27 mouse cellular contexts compared by ENCODE assay signal in the genomic region with DNA sequence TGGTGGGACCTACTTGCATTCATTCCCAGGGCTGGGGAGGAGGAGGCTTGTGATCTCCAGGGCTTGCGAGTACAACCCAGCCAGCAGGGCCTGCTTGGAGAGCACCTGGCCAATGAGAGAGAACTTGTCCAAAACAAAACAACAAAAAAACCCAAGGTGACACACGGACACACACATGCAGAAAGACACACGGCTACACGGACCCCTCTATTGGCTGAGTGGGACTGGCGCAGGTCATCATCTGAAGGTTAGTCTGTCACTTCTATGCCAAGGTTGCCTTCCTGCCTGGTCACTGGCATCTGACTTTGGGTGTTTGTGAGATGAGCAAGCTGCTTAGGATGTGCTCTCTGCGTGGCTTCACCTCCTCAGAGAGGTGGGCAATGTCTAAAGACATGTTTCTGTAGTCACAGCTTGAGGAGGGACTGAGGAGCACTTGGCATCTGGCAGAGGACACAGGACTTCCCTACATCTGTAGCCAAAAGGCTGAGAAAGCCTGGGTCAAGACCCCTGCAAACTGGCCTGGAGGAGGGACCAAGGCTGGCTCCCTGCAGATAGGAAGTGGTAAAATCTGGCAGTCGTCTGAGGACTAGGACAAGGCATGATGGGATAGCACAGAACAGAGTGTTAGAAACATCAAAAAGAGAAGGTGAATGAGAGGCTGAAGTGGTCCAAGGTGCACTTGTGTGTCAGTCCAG. TPM values are rescaled to one million over a fixed set of nuclear protein-coding genes. Genes with fewer than 3 reads are reported as not detected.
DNase-seq lines count a peak whose midpoint lies in the region; ATAC-seq lines count a peak whose summit lies in the region.
"Had no signal": no experiment of that assay in that cellular context is flagged by ENCODE, and none has a peak within 500 bp of the region (broad histone marks: within the 10 kb centered on the region; RNA-seq: fewer than 3 reads in every experiment).

No protein-coding gene starts in this region.

- peak; percentile 73 for DNase-seq in thymus, postnatal 0 days (ENCODE audit: low spot score)
- DNase-seq in thymus, postnatal 36 days = peak; percentile 52 to 54
- no peak for DNase-seq in right cerebral cortex, adult 18-20 months
- no peak for DNase-seq in hindbrain, embryonic 10.5 days (ENCODE audit: low spot score)
- no peak for DNase-seq in MN1 (ENCODE audit: low spot score)
- DNase-seq: adrenal gland, adult 2 months; adrenal gland, postnatal 14 days; cerebellum, adult 18-20 months; cerebellum, adult 9-10 months; cerebellum, postnatal 14 days; gastrocnemius, postnatal 10 days; gastrocnemius, postnatal 36 days; heart, adult 2 months had no signal

- peak overlapping the region; percentile 23; the same call in 1 of the 2 replicates for H3K27ac ChIP-seq in heart, embryonic 16.5 days (ENCODE audit: low read length)
- no peak overlapping the region for H3K27ac ChIP-seq in heart, embryonic 12.5 days (ENCODE audit: poor library complexity, severe bottlenecking)
- no peak overlapping the region for H3K27ac ChIP-seq in hindbrain, embryonic 10.5 days
- H3K27ac ChIP-seq: forebrain, embryonic 10.5 days; forebrain, embryonic 13.5 days; heart, adult 2 months; heart, embryonic 15.5 days; hindbrain, embryonic 14.5 days; hindbrain, postnatal 0 days had no signal

- H3K9me3 ChIP-seq in heart, embryonic 16.5 days (replicated peaks; ENCODE audit: control insufficient read depth, low read length) = no peaks in the 10 kb centered on the region; the same call in 1 of the 2 replicates
- peaks cover 3% of the 10 kb centered on the region for H3K9me3 ChIP-seq in heart, embryonic 12.5 days (replicated peaks)
- no peaks in the 10 kb centered on the region for H3K9me3 ChIP-seq in hindbrain, embryonic 10.5 days
- H3K9me3 ChIP-seq: forebrain, embryonic 10.5 days; forebrain, embryonic 13.5 days; heart, embryonic 15.5 days had no signal

- no peak overlapping the region for H3K4me2 ChIP-seq in heart, embryonic 16.5 days (ENCODE audit: low read depth, low read length)
- H3K4me2 ChIP-seq in heart, embryonic 12.5 days = no peak overlapping the region
- H3K4me2 ChIP-seq: forebrain, embryonic 13.5 days; heart, embryonic 11.5 days; heart, embryonic 15.5 days; hindbrain, embryonic 14.5 days had no signal

- no peaks in the 10 kb centered on the region for H3K4me1 ChIP-seq in heart, embryonic 16.5 days (ENCODE audit: control insufficient read depth, insufficient read depth, low read length)
- no peaks in the 10 kb centered on the region; the same call in 1 of the 2 replicates for H3K4me1 ChIP-seq in heart, embryonic 12.5 days (replicated peaks)
- H3K4me1 ChIP-seq in hindbrain, embryonic 10.5 days (replicated peaks) = no peaks in the 10 kb centered on the region
- H3K4me1 ChIP-seq: forebrain, embryonic 10.5 days; forebrain, embryonic 13.5 days; heart, embryonic 15.5 days had no signal

- H3K9ac ChIP-seq in heart, embryonic 16.5 days (ENCODE audit: low read length) = no peak overlapping the region
- H3K9ac ChIP-seq in heart, embryonic 12.5 days = no peak overlapping the region
- H3K9ac ChIP-seq: forebrain, embryonic 13.5 days; heart, embryonic 15.5 days; hindbrain, embryonic 14.5 days had no signal

- H3K27me3 ChIP-seq in heart, embryonic 16.5 days (ENCODE audit: control insufficient read depth, insufficient read depth, low read length) = no peaks in the 10 kb centered on the region
- no peaks in the 10 kb centered on the region for H3K27me3 ChIP-seq in heart, embryonic 12.5 days (replicated peaks)
- H3K27me3 ChIP-seq in hindbrain, embryonic 10.5 days (ENCODE audit: insufficient read depth, poor library complexity, severe bottlenecking) = no peaks in the 10 kb centered on the region
- H3K27me3 ChIP-seq: forebrain, embryonic 13.5 days; heart, embryonic 15.5 days; Patski had no signal

- H3K4me3 ChIP-seq in heart, embryonic 16.5 days (ENCODE audit: low read length) = no peak overlapping the region
- no peak overlapping the region for H3K4me3 ChIP-seq in heart, embryonic 12.5 days
- no peak overlapping the region for H3K4me3 ChIP-seq in hindbrain, embryonic 10.5 days
- H3K4me3 ChIP-seq: forebrain, embryonic 10.5 days; forebrain, embryonic 13.5 days; heart, adult 2 months; heart, embryonic 15.5 days had no signal

- H3K36me3 ChIP-seq in heart, embryonic 16.5 days (ENCODE audit: control insufficient read depth, insufficient read depth) = no peaks in the 10 kb centered on the region
- H3K36me3 ChIP-seq in heart, embryonic 12.5 days = no peaks in the 10 kb centered on the region
- H3K36me3 ChIP-seq in hindbrain, embryonic 10.5 days = no peaks in the 10 kb centered on the region
- H3K36me3 ChIP-seq: forebrain, embryonic 10.5 days; heart, embryonic 15.5 days had no signal

- ATAC-seq in heart, embryonic 16.5 days (replicated peaks; ENCODE audit: extremely low read depth, insufficient read depth, low FRiP score) = no peak
- no peak for ATAC-seq in heart, embryonic 12.5 days (ENCODE audit: insufficient number of reproducible peaks, low FRiP score)
- peak; percentile 32 for ATAC-seq in activated CD4-positive, CD25-positive, alpha-beta regulatory T cell, adult 4 months
- ATAC-seq: forebrain, embryonic 13.5 days; forebrain, embryonic 16.5 days; hindbrain, postnatal 0 days; inflammation-experienced regulatory T-cells, adult 6 months had no signal

- WGBS in heart, embryonic 16.5 days = 80% methylated on average over 7 of the region's 7 CpGs
- 72% methylated on average over 7 of the region's 7 CpGs for WGBS in heart, embryonic 12.5 days
- 84% methylated on average over 7 of the region's 7 CpGs for WGBS in hindbrain, embryonic 10.5 days

RNA-seq across cellular contexts. Expression of gene Rmi2, which starts 6.9 kb away (rescaled TPM):
- 2.8 and 3.0 TPM in 2 replicates for polyA plus RNA-seq in heart, embryonic 16.5 days (2015; fragmentation: Nextera tagmentation; extraction: Ambion mirVana)
- polyA plus RNA-seq in heart, embryonic 12.5 days (2016; fragmentation: Nextera tagmentation; extraction: Ambion mirVana) = 3.9 and 5.0 TPM in 2 replicates
- polyA plus RNA-seq in activated CD4-positive, CD25-positive, alpha-beta regulatory T cell, adult 4 months (2017; shearing (Covaris generic)) = 1 to 10 TPM; 1.3 to 1.9 TPM
- polyA plus RNA-seq in thymus, postnatal 0 days (2015; fragmentation: Nextera tagmentation; extraction: Ambion mirVana) = 8.6 and 12.6 TPM in 2 replicates
- 2.5 and 4.7 TPM in 2 replicates for polyA plus RNA-seq in hindbrain, embryonic 10.5 days (2016; fragmentation: Nextera tagmentation; extraction: Ambion mirVana)

RNA-seq across cellular contexts. Expression of gene Gm11172, which starts 15.2 kb away (rescaled TPM):
- not detected in 2 replicates for polyA plus RNA-seq in heart, embryonic 16.5 days (2015; fragmentation: Nextera tagmentation; extraction: Ambion mirVana)
- not detected in 2 replicates for polyA plus RNA-seq in heart, embryonic 12.5 days (2016; fragmentation: Nextera tagmentation; extraction: Ambion mirVana)
- polyA plus RNA-seq in activated CD4-positive, CD25-positive, alpha-beta regulatory T cell, adult 4 months (2017; shearing (Covaris generic)) = not detected
- not detected in 2 replicates for polyA plus RNA-seq in thymus, postnatal 0 days (2015; fragmentation: Nextera tagmentation; extraction: Ambion mirVana)
- not detected in 2 replicates for polyA plus RNA-seq in hindbrain, embryonic 10.5 days (2016; fragmentation: Nextera tagmentation; extraction: Ambion mirVana)
- polyA plus RNA-seq: adrenal gland, adult 2 months; embryonic facial prominence, embryonic 11.5 days; embryonic facial prominence, embryonic 14.5 days; forebrain, embryonic 10.5 days; forebrain, embryonic 13.5 days; forebrain, embryonic 16.5 days; heart, adult 2 months; heart, embryonic 11.5 days; heart, embryonic 15.5 days; hindbrain, embryonic 14.5 days; hindbrain, postnatal 0 days; inflammation-experienced regulatory T-cells, adult 6 months; Patski had no signal

RNA-seq across cellular contexts. Expression of gene Prm1, which starts 22.3 kb away (rescaled TPM):
- polyA plus RNA-seq in heart, embryonic 16.5 days (2015; fragmentation: Nextera tagmentation; extraction: Ambion mirVana) = 0.36 and 0.58 TPM in 2 replicates
- 0.48 TPM in 1 of 2 replicates, not detected in the other for polyA plus RNA-seq in heart, embryonic 12.5 days (2016; fragmentation: Nextera tagmentation; extraction: Ambion mirVana)
- polyA plus RNA-seq in activated CD4-positive, CD25-positive, alpha-beta regulatory T cell, adult 4 months (2017; shearing (Covaris generic)) = under 1 TPM in 1 of 2 experiments, not detected in 1; 0.77 TPM
- polyA plus RNA-seq in thymus, postnatal 0 days (2015; fragmentation: Nextera tagmentation; extraction: Ambion mirVana) = 1.4 and 2.1 TPM in 2 replicates
- polyA plus RNA-seq in hindbrain, embryonic 10.5 days (2016; fragmentation: Nextera tagmentation; extraction: Ambion mirVana) = not detected in 2 replicates
- polyA plus RNA-seq: adrenal gland, adult 2 months; embryonic facial prominence, embryonic 11.5 days; embryonic facial prominence, embryonic 14.5 days; forebrain, embryonic 10.5 days; forebrain, embryonic 13.5 days; forebrain, embryonic 16.5 days; heart, embryonic 11.5 days had no signal

RNA-seq across cellular contexts. Expression of gene Prm2, which starts 32.0 kb away (rescaled TPM):
- polyA plus RNA-seq in heart, embryonic 16.5 days (2015; fragmentation: Nextera tagmentation; extraction: Ambion mirVana) = not detected in 2 replicates
- not detected in 2 replicates for polyA plus RNA-seq in heart, embryonic 12.5 days (2016; fragmentation: Nextera tagmentation; extraction: Ambion mirVana)
- polyA plus RNA-seq in activated CD4-positive, CD25-positive, alpha-beta regulatory T cell, adult 4 months (2017; shearing (Covaris generic)) = not detected
- not detected in 2 replicates for polyA plus RNA-seq in thymus, postnatal 0 days (2015; fragmentation: Nextera tagmentation; extraction: Ambion mirVana)
- polyA plus RNA-seq in hindbrain, embryonic 10.5 days (2016; fragmentation: Nextera tagmentation; extraction: Ambion mirVana) = not detected in 2 replicates
- polyA plus RNA-seq: embryonic facial prominence, embryonic 11.5 days; embryonic facial prominence, embryonic 14.5 days; forebrain, embryonic 10.5 days; forebrain, embryonic 13.5 days; forebrain, embryonic 16.5 days; heart, embryonic 11.5 days; heart, embryonic 15.5 days; hindbrain, embryonic 14.5 days; hindbrain, postnatal 0 days; inflammation-experienced regulatory T-cells, adult 6 months; Patski had no signal

RNA-seq across cellular contexts. Expression of gene Prm3, which starts 37.2 kb away (rescaled TPM):
- not detected in 2 replicates for polyA plus RNA-seq in heart, embryonic 16.5 days (2015; fragmentation: Nextera tagmentation; extraction: Ambion mirVana)
- polyA plus RNA-seq in heart, embryonic 12.5 days (2016; fragmentation: Nextera tagmentation; extraction: Ambion mirVana) = not detected in 2 replicates
- polyA plus RNA-seq in activated CD4-positive, CD25-positive, alpha-beta regulatory T cell, adult 4 months (2017; shearing (Covaris generic)) = not detected
- not detected in 2 replicates for polyA plus RNA-seq in thymus, postnatal 0 days (2015; fragmentation: Nextera tagmentation; extraction: Ambion mirVana)
- not detected in 2 replicates for polyA plus RNA-seq in hindbrain, embryonic 10.5 days (2016; fragmentation: Nextera tagmentation; extraction: Ambion mirVana)
- polyA plus RNA-seq: adrenal gland, adult 2 months; embryonic facial prominence, embryonic 11.5 days; embryonic facial prominence, embryonic 14.5 days; forebrain, embryonic 10.5 days; forebrain, embryonic 13.5 days; forebrain, embryonic 16.5 days; heart, embryonic 11.5 days; heart, embryonic 15.5 days; hindbrain, embryonic 14.5 days; hindbrain, postnatal 0 days; inflammation-experienced regulatory T-cells, adult 6 months; Patski had no signal

Comparison
In these comparisons a context has a peak if more than half of its experiments do, and no peak if none do; other contexts are left out.
1. DNase-seq: peak in thymus, postnatal 0 days (single experiment) and thymus, postnatal 36 days (2 of 2); none in right cerebral cortex, adult 18-20 months (single experiment), hindbrain, embryonic 10.5 days (single experiment) and MN1 (single experiment).